ENCODE assay signal across 8 mouse cellular contexts in genomic region chr3:40653582-40653981, GRCm38 (mm10).
DNase-seq lines count a peak whose midpoint lies in the region.
"Had no signal": no experiment of that assay in that cellular context is flagged by ENCODE, and none has a peak within 500 bp of the region (broad histone marks: within the 10 kb centered on the region; RNA-seq: fewer than 3 reads in every experiment).

No protein-coding gene starts in this region.

- DNase-seq in thymus, postnatal 14 days: peak; percentile 6
- DNase-seq in thymus, postnatal 25 days: no peak
- DNase-seq in MEL-GATA-1-ER (ENCODE audit: extremely low read depth, low read depth): peak; percentile 46
- no peak for DNase-seq in cerebellum, adult 11-12 months
- no peak for DNase-seq in right cerebral cortex, postnatal 4 days
- DNase-seq: cerebellum, adult 11 months; cerebellum, adult 2 months; cerebellum, adult 9-10 months had no signal

Comparison
In these comparisons a context has a peak if more than half of its experiments do, and no peak if none do; other contexts are left out.
1. DNase-seq: peak in thymus, postnatal 14 days (single experiment) and MEL-GATA-1-ER (single experiment); none in thymus, postnatal 25 days (single experiment), cerebellum, adult 11-12 months (single experiment) and right cerebral cortex, postnatal 4 days (single experiment).